Mouse (Mus musculus) sigmoid colon, adult 10 weeks (tissue): ENCODE data around the gene Pithd1. TPM values are rescaled to one million over a fixed set of nuclear protein-coding genes. Genes with fewer than 3 reads are reported as not detected.

Experiments
- polyA plus RNA-seq: library from polyadenylated mRNA; stranded (reverse); fragments of 350-450 nt; fragmentation: Illumina TruSeq; extraction: RNeasy Lipid Tissue Mini Kit (QIAGEN cat#74804); gene quantifications from one replicate; pipeline ENCODE4 v1.2.3, GENCODE M21; 2014; ENCODE audit warnings: low read depth, low replicate concordance

The Pithd1 gene
- 71.5 TPM for polyA plus RNA-seq

DNA sequence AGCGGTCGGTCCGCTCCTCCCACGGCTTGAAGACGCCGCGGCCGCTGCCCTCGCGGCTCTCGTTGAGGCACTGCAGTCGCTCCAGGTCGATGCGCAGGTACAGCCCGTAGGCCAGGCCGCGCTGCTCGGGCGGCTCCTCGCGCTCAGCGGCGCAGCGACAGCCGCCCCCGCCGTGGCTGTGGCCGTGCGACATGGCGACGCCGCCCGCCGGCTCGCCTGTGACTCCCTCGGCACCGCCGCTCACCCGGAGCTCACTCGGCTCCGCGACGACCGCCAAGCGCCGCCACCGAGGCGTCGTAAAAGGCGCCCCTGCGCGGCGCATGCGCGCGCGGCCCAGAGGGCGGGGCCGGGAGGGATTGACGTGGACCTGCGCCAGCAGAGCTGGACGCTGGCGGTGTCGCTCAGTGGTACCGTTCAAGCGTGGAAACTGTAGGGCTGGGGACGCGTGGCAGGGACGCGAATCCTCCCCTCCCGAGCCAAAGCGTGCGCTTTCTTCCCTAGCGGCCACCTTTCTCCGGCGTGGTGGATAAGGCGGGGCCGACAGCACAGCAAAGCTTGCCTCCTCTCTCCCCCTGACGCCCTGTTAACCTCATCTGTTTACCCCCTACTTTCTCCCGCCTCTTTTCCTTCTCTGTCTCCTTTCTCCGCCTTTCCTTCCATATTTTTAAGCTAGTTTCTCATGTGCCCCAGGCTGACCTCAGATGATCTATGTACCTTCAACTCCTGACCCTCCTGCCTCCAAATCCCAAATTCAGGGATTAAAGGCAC lies at the start of gene Pithd1:
TSS of gene Pithd1 (minus strand) at position 322 of the 768 bp plus-strand sequence.

DNA sequence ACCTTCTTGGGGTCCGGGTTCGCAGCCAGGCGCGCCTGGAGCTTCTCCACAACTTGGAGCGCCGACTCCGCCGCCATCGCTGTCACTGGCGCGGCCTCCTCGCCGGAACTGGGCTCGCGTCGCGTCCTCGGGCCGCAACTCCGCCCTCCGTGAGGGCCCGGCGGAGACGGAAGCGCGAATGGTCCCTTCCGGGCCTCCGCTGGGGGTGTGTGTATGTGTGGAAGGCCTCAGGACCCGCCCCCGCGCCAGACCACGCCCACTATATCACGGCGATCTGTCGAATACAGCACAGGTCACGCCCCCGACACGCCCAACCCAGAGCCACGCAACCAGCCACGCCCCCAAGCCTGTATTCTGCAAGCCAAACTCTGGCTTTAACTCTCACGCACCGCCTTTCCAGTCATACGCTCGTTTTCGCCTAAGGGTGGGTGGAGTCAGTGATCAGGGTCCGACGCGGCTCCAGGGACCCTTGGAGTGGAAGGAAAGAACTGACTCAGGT lies 34.5 kb upstream of the Pithd1 start, which contains the start of gene Eloa:
TSS of gene Eloa (minus strand) at position 215 of the 499 bp plus-strand sequence.

DNA sequence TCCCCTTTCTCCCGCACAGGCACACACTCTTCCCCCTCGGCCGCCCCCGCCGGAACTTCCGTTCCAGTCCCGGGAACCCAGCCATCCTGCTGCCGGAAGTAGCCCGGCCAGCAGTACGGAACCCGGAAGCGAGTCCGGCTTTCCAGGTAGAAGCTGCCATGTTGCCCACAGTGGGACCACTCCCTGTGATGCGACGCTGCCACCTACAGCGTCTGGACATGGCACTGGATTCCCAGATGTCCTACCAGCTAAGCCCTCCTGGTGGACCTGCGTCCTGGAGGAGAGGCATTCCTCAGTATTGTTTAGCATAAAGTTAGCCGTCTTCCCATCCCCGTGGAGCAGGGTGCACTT lies 14.5 kb downstream of the Pithd1 start, which contains the start of gene Lypla2:
TSS of gene Lypla2 (minus strand) at position 71 of the 351 bp plus-strand sequence.

DNA sequence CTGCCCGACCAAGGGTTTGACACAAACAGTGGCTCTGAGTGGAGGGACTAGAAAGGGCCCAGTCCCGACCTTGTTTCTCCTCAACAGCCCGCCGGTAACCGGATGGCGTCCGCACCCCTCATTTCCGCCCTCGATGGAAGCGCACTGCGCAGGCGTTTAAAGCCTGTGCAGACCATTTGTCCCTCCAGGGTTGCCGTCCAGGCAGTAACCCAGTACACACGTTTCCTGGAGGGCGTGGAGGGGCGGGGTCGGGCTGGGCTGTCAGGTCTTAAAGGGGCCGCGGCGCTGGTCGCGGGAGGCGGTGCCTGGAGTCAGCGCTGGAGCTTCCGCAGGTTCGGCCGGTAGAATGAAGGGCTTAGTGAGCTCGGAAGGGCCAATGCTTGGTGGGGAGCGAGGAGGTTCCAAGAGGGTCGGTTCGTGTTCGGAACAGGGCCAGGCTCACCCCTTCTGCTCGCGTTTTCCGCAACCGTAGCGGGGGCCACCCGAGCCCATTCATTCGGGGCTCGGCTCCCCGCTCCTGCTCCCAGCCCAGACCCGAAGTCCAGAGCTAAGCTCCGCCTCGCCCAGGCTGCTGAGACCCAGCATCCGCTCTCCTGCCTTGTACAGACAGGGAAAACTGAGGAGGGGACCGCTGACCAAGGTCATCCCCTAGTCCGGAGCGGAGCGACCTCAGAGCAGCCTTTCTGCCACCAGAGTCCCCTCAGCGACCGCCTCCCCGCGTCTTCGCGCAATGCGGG lies 23.4 kb downstream of the Pithd1 start, which contains the start of gene Gale:
TSS of gene Gale (plus strand) at position 271 of the 737 bp plus-strand sequence.

DNA sequence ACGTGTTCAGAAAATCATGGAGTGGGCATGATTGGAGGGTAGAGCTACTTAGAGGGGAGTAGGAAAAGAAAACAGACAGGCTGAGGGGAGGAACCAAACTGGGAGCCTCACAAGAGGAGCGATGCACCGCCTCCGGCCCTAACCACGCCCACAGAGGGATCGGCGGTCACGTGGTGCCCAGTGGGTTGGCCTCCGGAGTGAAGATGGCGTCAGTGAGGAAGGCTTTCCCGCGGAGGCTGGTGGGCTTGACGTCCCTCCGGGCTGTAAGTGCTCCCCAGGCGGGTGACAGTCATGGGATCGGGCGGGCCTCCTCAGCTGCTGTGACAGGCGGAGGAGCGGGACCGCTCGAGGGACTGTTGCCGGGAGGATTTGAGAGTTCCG lies 40.8 kb downstream of the Pithd1 start, which contains the start of gene Hmgcl:
TSS of gene Hmgcl (plus strand) at position 171 of the 381 bp plus-strand sequence.

Other genes starting within 250 kb of the Pithd1 start
- 0.60 TPM for gene Myom3, start 227.5 kb downstream of the Pithd1 start, polyA plus RNA-seq
- gene Srsf10, start 131.5 kb downstream of the Pithd1 start, polyA plus RNA-seq, result 309 TPM
- 508 TPM for gene Pnrc2, start 113.4 kb downstream of the Pithd1 start, polyA plus RNA-seq
- gene Cnr2, start 91.9 kb downstream of the Pithd1 start, polyA plus RNA-seq, result 0.88 TPM
- 127 TPM for gene Fuca1, start 66.5 kb downstream of the Pithd1 start, polyA plus RNA-seq
- gene Hmgcl, start 40.8 kb downstream of the Pithd1 start, polyA plus RNA-seq, result 14.6 TPM
- gene Gale, start 23.5 kb downstream of the Pithd1 start, polyA plus RNA-seq, result 2.0 TPM
- gene Lypla2, start 14.6 kb downstream of the Pithd1 start, polyA plus RNA-seq, result 0.54 TPM
- 24.0 TPM for gene Eloa, start 34.5 kb upstream of the Pithd1 start, polyA plus RNA-seq
- gene Rpl11, start 66.2 kb upstream of the Pithd1 start, polyA plus RNA-seq, result 430 TPM
- gene Id3, start 156.2 kb upstream of the Pithd1 start, polyA plus RNA-seq, result 10.3 TPM
- gene E2f2, start 185.1 kb upstream of the Pithd1 start, polyA plus RNA-seq, result 2.7 TPM
- gene Asap3, start 219.1 kb upstream of the Pithd1 start, polyA plus RNA-seq, result 0.28 TPM